Mouse (Mus musculus): ENCODE data around the gene Grk2. TPM values are rescaled to one million over a fixed set of nuclear protein-coding genes. Genes with fewer than 3 reads are reported as not detected.
A peak's percentile ranks its signal among the peaks of the same experiment; 100 is the strongest.

Grk2 gene
- polyA plus RNA-seq, 1 experiment from 2014 or later: 11.9 TPM

- TF ChIP-seq CTCF (IDR thresholded peaks at IDR 0.05; ENCODE audit: low read depth): peak; percentile 17
- no peak for TF ChIP-seq EP300 (IDR thresholded peaks at IDR 0.05; ENCODE audit: low read depth)
- Histone ChIP-seq H3K4me1 (ENCODE audit: insufficient read depth) (peaks cover 74% of the 10 kb centered on the region), H3K9me3 (ENCODE audit: low read length) (no peaks in the 10 kb centered on the region), H3K27ac (ENCODE audit: low read depth) (peak overlapping the region; percentile 90), H3K9ac (replicated peaks) (peak overlapping the region; percentile 30; the same call in 1 of the 2 replicates), H3K27me3 (ENCODE audit: insufficient read depth, low read length) (no peaks in the 10 kb centered on the region), H3K4me2 (ENCODE audit: low read depth, low read length) (peak overlapping the region; percentile 51), H3K36me3 (replicated peaks; ENCODE audit: insufficient read depth, low read length) (peaks cover 14% of the 10 kb centered on the region; the same call in 1 of the 2 replicates), H3K4me3 (ENCODE audit: low read depth, low read length) (no peak overlapping the region)
- no peak for DNase-seq
- 68% methylated on average over 17 of the region's 17 CpGs for WGBS (ENCODE audit: insufficient replicate concordance)
- no peak for ATAC-seq
Measured at GRCm38 (mm10) chr19:4298322-4299121, 7.5 kb downstream of the Grk2 start.

GRCm38 (mm10) chr19:4297851-4298250 lies 8.2 kb downstream of the Grk2 start:
- no peak for TF ChIP-seq EP300 (IDR thresholded peaks at IDR 0.05; ENCODE audit: low read depth)
- TF ChIP-seq CTCF (IDR thresholded peaks at IDR 0.05; ENCODE audit: low read depth): peak; percentile 27; the same call in 1 of the 2 replicates
- no peak for DNase-seq
- Histone ChIP-seq H3K4me2 (ENCODE audit: low read depth, low read length) (peak overlapping the region; percentile 51; the same call in 1 of the 2 replicates), H3K36me3 (replicated peaks; ENCODE audit: insufficient read depth, low read length) (peaks cover 19% of the 10 kb centered on the region), H3K9ac (replicated peaks) (no peak overlapping the region), H3K9me3 (ENCODE audit: low read length) (no peaks in the 10 kb centered on the region), H3K4me1 (ENCODE audit: insufficient read depth) (peaks cover 69% of the 10 kb centered on the region), H3K27ac (ENCODE audit: low read depth) (peak overlapping the region; percentile 90), H3K4me3 (ENCODE audit: low read depth, low read length) (no peak overlapping the region), H3K27me3 (ENCODE audit: insufficient read depth, low read length) (no peaks in the 10 kb centered on the region)
- WGBS (ENCODE audit: insufficient replicate concordance): 70% methylated on average over 5 of the region's 5 CpGs
- ATAC-seq: no peak

- TF ChIP-seq EP300 (IDR thresholded peaks at IDR 0.05; ENCODE audit: low read depth) (no peak), CTCF (IDR thresholded peaks at IDR 0.05; ENCODE audit: low read depth) (no peak)
- 66% methylated on average over 2 of the region's 2 CpGs for WGBS (ENCODE audit: insufficient replicate concordance)
- Histone ChIP-seq H3K9me3 (ENCODE audit: low read length) (no peaks in the 10 kb centered on the region), H3K4me3 (ENCODE audit: low read depth, low read length) (no peak overlapping the region), H3K36me3 (replicated peaks; ENCODE audit: insufficient read depth, low read length) (peaks cover 31% of the 10 kb centered on the region), H3K27ac (ENCODE audit: low read depth) (peak overlapping the region; percentile 90), H3K9ac (replicated peaks) (peak overlapping the region; percentile 38), H3K27me3 (ENCODE audit: insufficient read depth, low read length) (no peaks in the 10 kb centered on the region), H3K4me2 (ENCODE audit: low read depth, low read length) (peak overlapping the region; percentile 51; the same call in 1 of the 2 replicates), H3K4me1 (ENCODE audit: insufficient read depth) (peaks cover 60% of the 10 kb centered on the region)
- ATAC-seq (no peak), DNase-seq (no peak)
Measured at GRCm38 (mm10) chr19:4296611-4297010, 9.4 kb downstream of the Grk2 start.

GRCm38 (mm10) chr19:4295391-4295790 lies 10.6 kb downstream of the Grk2 start:
- H3K4me3 ChIP-seq (ENCODE audit: low read depth, low read length): no peak overlapping the region
- H3K9ac ChIP-seq (replicated peaks): no peak overlapping the region
- DNase-seq (no peak), ATAC-seq (no peak)
- WGBS (ENCODE audit: insufficient replicate concordance): 73% methylated on average over 4 of the region's 4 CpGs
- 0 out of 2 replicates have a peak overlapping the region, but pooled peaks have one; percentile 9 for H3K4me2 ChIP-seq (ENCODE audit: low read depth, low read length)
- H3K27me3 ChIP-seq (ENCODE audit: insufficient read depth, low read length): no peaks in the 10 kb centered on the region
- H3K4me1 ChIP-seq (ENCODE audit: insufficient read depth): peaks cover 49% of the 10 kb centered on the region
- peaks cover 43% of the 10 kb centered on the region for H3K36me3 ChIP-seq (replicated peaks; ENCODE audit: insufficient read depth, low read length)
- no peaks in the 10 kb centered on the region for H3K9me3 ChIP-seq (ENCODE audit: low read length)
- peak overlapping the region; percentile 90 for H3K27ac ChIP-seq (ENCODE audit: low read depth)
- TF ChIP-seq EP300 (IDR thresholded peaks at IDR 0.05; ENCODE audit: low read depth) (no peak), CTCF (IDR thresholded peaks at IDR 0.05; ENCODE audit: low read depth) (no peak)

- Histone ChIP-seq H3K4me1 (ENCODE audit: insufficient read depth) (peaks cover 45% of the 10 kb centered on the region), H3K9ac (replicated peaks) (no peak overlapping the region; the same call in 1 of the 2 replicates), H3K36me3 (replicated peaks; ENCODE audit: insufficient read depth, low read length) (peaks cover 52% of the 10 kb centered on the region), H3K4me3 (ENCODE audit: low read depth, low read length) (no peak overlapping the region), H3K27me3 (ENCODE audit: insufficient read depth, low read length) (no peaks in the 10 kb centered on the region), H3K9me3 (ENCODE audit: low read length) (no peaks in the 10 kb centered on the region), H3K27ac (ENCODE audit: low read depth) (peak overlapping the region; percentile 90), H3K4me2 (ENCODE audit: low read depth, low read length) (peak overlapping the region; percentile 58)
- ATAC-seq: peak; percentile 78
- DNase-seq: peak; percentile 79
- TF ChIP-seq CTCF (IDR thresholded peaks at IDR 0.05; ENCODE audit: low read depth) (peak; percentile 24; the same call in 1 of the 2 replicates), EP300 (IDR thresholded peaks at IDR 0.05; ENCODE audit: low read depth) (peak; percentile 78)
- 37% methylated on average over 14 of the region's 14 CpGs for WGBS (ENCODE audit: insufficient replicate concordance)
Measured at GRCm38 (mm10) chr19:4294381-4295097, 11.5 kb downstream of the Grk2 start.

GRCm38 (mm10) chr19:4291161-4291560 lies 14.9 kb downstream of the Grk2 start:
- Histone ChIP-seq H3K9ac (replicated peaks) (no peak overlapping the region), H3K4me1 (ENCODE audit: insufficient read depth) (peaks cover 15% of the 10 kb centered on the region), H3K27me3 (ENCODE audit: insufficient read depth, low read length) (no peaks in the 10 kb centered on the region), H3K4me2 (ENCODE audit: low read depth, low read length) (no peak overlapping the region), H3K9me3 (ENCODE audit: low read length) (no peaks in the 10 kb centered on the region), H3K36me3 (replicated peaks; ENCODE audit: insufficient read depth, low read length) (peaks cover 74% of the 10 kb centered on the region), H3K27ac (ENCODE audit: low read depth) (no peak overlapping the region), H3K4me3 (ENCODE audit: low read depth, low read length) (no peak overlapping the region)
- DNase-seq: no peak
- no peak for TF ChIP-seq EP300 (IDR thresholded peaks at IDR 0.05; ENCODE audit: low read depth)
- no peak for TF ChIP-seq CTCF (IDR thresholded peaks at IDR 0.05; ENCODE audit: low read depth)
- no peak for ATAC-seq
- 86% methylated on average over 11 of the region's 11 CpGs for WGBS (ENCODE audit: insufficient replicate concordance)

All from liver, postnatal 0 days (tissue).